Mouse (Mus musculus) activated CD4-positive, CD25-positive, alpha-beta regulatory T cell, adult 9 weeks (primary cell): Measurements from ENCODE around the gene Amer2. TPM values are rescaled to one million over a fixed set of nuclear protein-coding genes. Genes with fewer than 3 reads are reported as not detected.

ENCODE experiments used
- polyA plus RNA-seq: library from polyadenylated mRNA; unstranded; fragments of 100-300 nt; shearing (Covaris generic); gene quantifications from one replicate; pipeline ENCODE4 v1.2.1, GENCODE M21; 2017

Gene Amer2
- not detected for polyA plus RNA-seq

GRCm38 (mm10) chr14:60372821-60373309 is at the start of gene Amer2:
TSS of gene Amer2 (plus strand) at chr14:60373259.

Other genes with a start within 250 kb of the Amer2 start
- gene Atp8a2, start 176.1 kb upstream of the Amer2 start, polyA plus RNA-seq, result 0.88 TPM
- not detected for gene Nupl1, start 121.8 kb upstream of the Amer2 start, polyA plus RNA-seq
- 60.6 TPM for gene Gm49336, start 121.8 kb upstream of the Amer2 start, polyA plus RNA-seq
- gene Mtmr6, start 108.0 kb upstream of the Amer2 start, polyA plus RNA-seq, result 77.7 TPM